Mouse (Mus musculus): ENCODE measurements around the gene Ift57. TPM values are rescaled to one million over a fixed set of nuclear protein-coding genes. Genes with fewer than 3 reads are reported as not detected.

Ift57 gene
- total and polyA plus RNA-seq, 2 experiments from 2014 or later, result 11.8 to 19.2 TPM

- ATAC-seq (ENCODE audit: insufficient read depth, low read depth), result no peak
- Histone ChIP-seq H3K27me3 (ENCODE audit: control insufficient read depth, insufficient read depth, low read length) (no peaks in the 10 kb centered on the region), H3K4me3 (ENCODE audit: low read depth, low read length) (no peak overlapping the region), H3K36me3 (replicated peaks; ENCODE audit: control insufficient read depth, insufficient read depth, low read length) (no peaks in the 10 kb centered on the region), H3K4me2 (ENCODE audit: low read depth, low read length) (no peak overlapping the region), H3K9me3 (replicated peaks; ENCODE audit: control insufficient read depth, low read length) (no peaks in the 10 kb centered on the region), H3K9ac (replicated peaks; ENCODE audit: low read depth, low read length) (no peak overlapping the region), H3K27ac (ENCODE audit: low read depth) (no peak overlapping the region), H3K4me1 (ENCODE audit: control insufficient read depth, insufficient read depth) (no peaks in the 10 kb centered on the region)
- no peak for TF ChIP-seq CTCF (IDR thresholded peaks at IDR 0.05; ENCODE audit: low read depth)
- TF ChIP-seq EP300 (IDR thresholded peaks at IDR 0.05; ENCODE audit: low read depth), result no peak
- DNase-seq (ENCODE audit: low spot score), result no peak
- 86% methylated on average over 1 of the region's 1 CpGs for WGBS
These were observed 74.0 kb downstream of the Ift57 start for GRCm38 (mm10) chr16:49773068-49773467.

GRCm38 (mm10) chr16:49774059-49775001 is 75.3 kb downstream of the Ift57 start:
- Histone ChIP-seq H3K4me3 (ENCODE audit: low read depth, low read length) (no peak overlapping the region), H3K4me2 (ENCODE audit: low read depth, low read length) (no peak overlapping the region), H3K36me3 (replicated peaks; ENCODE audit: control insufficient read depth, insufficient read depth, low read length) (no peaks in the 10 kb centered on the region), H3K27ac (ENCODE audit: low read depth) (no peak overlapping the region), H3K4me1 (ENCODE audit: control insufficient read depth, insufficient read depth) (no peaks in the 10 kb centered on the region), H3K27me3 (ENCODE audit: control insufficient read depth, insufficient read depth, low read length) (no peaks in the 10 kb centered on the region), H3K9ac (replicated peaks; ENCODE audit: low read depth, low read length) (no peak overlapping the region), H3K9me3 (replicated peaks; ENCODE audit: control insufficient read depth, low read length) (no peaks in the 10 kb centered on the region)
- DNase-seq (ENCODE audit: low spot score), result no peak
- 84% methylated on average over 18 of the region's 18 CpGs for WGBS
- no peak for ATAC-seq (ENCODE audit: insufficient read depth, low read depth)
- TF ChIP-seq CTCF (IDR thresholded peaks at IDR 0.05; ENCODE audit: low read depth) (no peak), EP300 (IDR thresholded peaks at IDR 0.05; ENCODE audit: low read depth) (no peak)

GRCm38 (mm10) chr16:49775002-49775966 is 76.3 kb downstream of the Ift57 start:
- DNase-seq (ENCODE audit: low spot score) (no peak), ATAC-seq (ENCODE audit: insufficient read depth, low read depth) (no peak)
- H3K27ac ChIP-seq (ENCODE audit: low read depth), result no peak overlapping the region
- no peaks in the 10 kb centered on the region for H3K4me1 ChIP-seq (ENCODE audit: control insufficient read depth, insufficient read depth)
- H3K4me2 ChIP-seq (ENCODE audit: low read depth, low read length), result no peak overlapping the region
- 75% methylated on average over 22 of the region's 22 CpGs for WGBS
- H3K36me3 ChIP-seq (replicated peaks; ENCODE audit: control insufficient read depth, insufficient read depth, low read length), result no peaks in the 10 kb centered on the region
- no peak overlapping the region for H3K4me3 ChIP-seq (ENCODE audit: low read depth, low read length)
- no peaks in the 10 kb centered on the region for H3K27me3 ChIP-seq (ENCODE audit: control insufficient read depth, insufficient read depth, low read length)
- no peak for TF ChIP-seq CTCF (IDR thresholded peaks at IDR 0.05; ENCODE audit: low read depth)
- TF ChIP-seq EP300 (IDR thresholded peaks at IDR 0.05; ENCODE audit: low read depth), result no peak
- no peak overlapping the region for H3K9ac ChIP-seq (replicated peaks; ENCODE audit: low read depth, low read length)
- no peaks in the 10 kb centered on the region for H3K9me3 ChIP-seq (replicated peaks; ENCODE audit: control insufficient read depth, low read length)

- Histone ChIP-seq H3K4me1 (ENCODE audit: control insufficient read depth, insufficient read depth) (no peaks in the 10 kb centered on the region), H3K27ac (ENCODE audit: low read depth) (no peak overlapping the region), H3K4me3 (ENCODE audit: low read depth, low read length) (no peak overlapping the region), H3K9ac (replicated peaks; ENCODE audit: low read depth, low read length) (no peak overlapping the region), H3K36me3 (replicated peaks; ENCODE audit: control insufficient read depth, insufficient read depth, low read length) (no peaks in the 10 kb centered on the region), H3K27me3 (ENCODE audit: control insufficient read depth, insufficient read depth, low read length) (no peaks in the 10 kb centered on the region), H3K9me3 (replicated peaks; ENCODE audit: control insufficient read depth, low read length) (no peaks in the 10 kb centered on the region), H3K4me2 (ENCODE audit: low read depth, low read length) (no peak overlapping the region)
- TF ChIP-seq EP300 (IDR thresholded peaks at IDR 0.05; ENCODE audit: low read depth) (no peak), CTCF (IDR thresholded peaks at IDR 0.05; ENCODE audit: low read depth) (no peak)
- DNase-seq (ENCODE audit: low spot score) (no peak), ATAC-seq (ENCODE audit: insufficient read depth, low read depth) (no peak)
- WGBS, result 69% methylated on average over 7 of the region's 7 CpGs
These were observed 77.9 kb downstream of the Ift57 start for GRCm38 (mm10) chr16:49776981-49777380.

- TF ChIP-seq CTCF (IDR thresholded peaks at IDR 0.05; ENCODE audit: low read depth) (no peak), EP300 (IDR thresholded peaks at IDR 0.05; ENCODE audit: low read depth) (no peak)
- Histone ChIP-seq H3K36me3 (replicated peaks; ENCODE audit: control insufficient read depth, insufficient read depth, low read length) (no peaks in the 10 kb centered on the region), H3K27me3 (ENCODE audit: control insufficient read depth, insufficient read depth, low read length) (no peaks in the 10 kb centered on the region), H3K9ac (replicated peaks; ENCODE audit: low read depth, low read length) (no peak overlapping the region), H3K9me3 (replicated peaks; ENCODE audit: control insufficient read depth, low read length) (no peaks in the 10 kb centered on the region), H3K4me1 (ENCODE audit: control insufficient read depth, insufficient read depth) (no peaks in the 10 kb centered on the region), H3K27ac (ENCODE audit: low read depth) (no peak overlapping the region), H3K4me3 (ENCODE audit: low read depth, low read length) (no peak overlapping the region), H3K4me2 (ENCODE audit: low read depth, low read length) (no peak overlapping the region)
- ATAC-seq (ENCODE audit: insufficient read depth, low read depth) (no peak), DNase-seq (ENCODE audit: low spot score) (no peak)
- 63% methylated on average over 5 of the region's 5 CpGs for WGBS
These were observed 82.6 kb downstream of the Ift57 start for GRCm38 (mm10) chr16:49781556-49782156.

All from heart, postnatal 0 days (tissue).